16 mouse cellular contexts compared by ENCODE assay signal in genomic region chr1:192720156-192720555, GRCm38 (mm10).
"Had no signal": no experiment of that assay in that cellular context is flagged by ENCODE, and none has a peak within 500 bp of the region (broad histone marks: within the 10 kb centered on the region; RNA-seq: fewer than 3 reads in every experiment).

No protein-coding gene starts in this region.

- DNase-seq: kidney, adult 9 months; kidney, postnatal 36 days; layer of hippocampus, adult 9-11 months; layer of hippocampus, postnatal 36 days; liver, embryonic 13.5 days; liver, postnatal 0 days; lung, postnatal 14 days; right cerebral cortex, adult 18-20 months; right cerebral cortex, postnatal 25 days; thymus, postnatal 36 days had no signal

- H3K4me1 ChIP-seq: limb, embryonic 15.5 days; liver, embryonic 13.5 days; lung, embryonic 15.5 days had no signal

- ATAC-seq: liver, postnatal 0 days had no signal

- H3K4me3 ChIP-seq: limb, embryonic 15.5 days; liver, embryonic 13.5 days; lung, embryonic 15.5 days; myocyte; neural tube, embryonic 13.5 days had no signal

- H3K27ac ChIP-seq: kidney, postnatal 0 days; limb, embryonic 15.5 days; liver, embryonic 13.5 days; lung, embryonic 15.5 days; macrophage; neural tube, embryonic 13.5 days had no signal

- H3K36me3 ChIP-seq: limb, embryonic 15.5 days; liver, embryonic 13.5 days; lung, embryonic 15.5 days; neural tube, embryonic 13.5 days had no signal

- H3K9ac ChIP-seq: limb, embryonic 15.5 days; liver, embryonic 13.5 days; liver, postnatal 0 days; lung, embryonic 15.5 days; neural tube, embryonic 13.5 days had no signal

- H3K27me3 ChIP-seq: limb, embryonic 15.5 days; liver, embryonic 13.5 days; lung, embryonic 15.5 days; neural tube, embryonic 13.5 days had no signal

- H3K9me3 ChIP-seq: limb, embryonic 15.5 days; liver, embryonic 13.5 days; lung, embryonic 15.5 days; neural tube, embryonic 13.5 days had no signal

- H3K4me2 ChIP-seq: limb, embryonic 15.5 days; liver, embryonic 13.5 days; lung, embryonic 15.5 days; neural tube, embryonic 13.5 days had no signal
